Mouse (Mus musculus): ENCODE results near the gene Inpp4b.

Gene Inpp4b

GRCm38 (mm10) chr8:81578951-81579350 lies 236.6 kb downstream of the Inpp4b start:
- DNase-seq (ENCODE audit: low spot score) = no peak

DNA sequence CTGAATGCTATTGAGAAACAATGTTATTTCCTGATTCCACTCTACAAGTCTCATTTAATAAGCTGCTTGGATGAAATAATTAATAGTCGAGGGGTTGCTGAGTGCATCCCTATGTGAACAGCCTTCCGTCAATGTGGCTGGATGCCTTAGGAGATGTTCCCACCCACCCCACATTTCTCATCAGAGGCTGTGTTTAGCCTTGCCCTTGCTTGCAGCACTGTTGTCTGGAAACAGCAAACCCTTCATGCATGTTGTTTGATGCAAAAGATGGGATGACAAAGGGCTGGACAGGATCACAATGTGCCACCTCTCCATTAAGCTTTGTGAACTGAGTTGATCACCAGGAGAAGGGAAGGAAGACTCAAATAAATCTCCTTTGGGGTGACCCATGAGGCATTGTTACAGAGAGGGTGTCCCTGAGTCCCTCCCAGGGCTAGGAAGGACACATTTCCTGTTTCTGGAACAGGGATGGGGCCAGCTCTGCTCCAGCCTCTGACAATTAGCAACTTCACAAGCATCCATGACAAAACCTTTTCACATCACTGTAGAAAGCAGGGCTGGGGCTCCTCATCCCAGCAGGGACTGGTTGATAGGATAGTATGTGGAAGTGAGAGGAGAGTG lies 239.6 kb downstream of the Inpp4b start:
- no peak for DNase-seq (ENCODE audit: low spot score)

DNA sequence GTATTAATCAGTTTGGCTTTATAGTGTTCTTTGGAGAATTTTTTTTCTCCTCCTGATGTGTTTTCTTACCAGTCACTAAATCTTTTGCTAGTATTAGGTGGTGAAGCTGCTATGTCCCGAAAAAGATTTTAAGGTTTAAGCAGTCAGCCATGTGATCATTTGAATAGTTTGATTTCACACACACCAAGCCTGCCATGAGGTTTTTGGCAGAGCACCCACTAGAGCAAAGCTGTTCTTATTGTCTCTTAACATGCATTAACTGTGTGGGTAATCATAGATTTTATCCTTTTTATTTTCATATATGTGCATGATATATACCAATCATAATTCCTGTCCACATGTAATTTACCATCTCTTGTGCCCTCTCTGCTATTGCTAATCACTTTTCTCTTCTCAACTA lies 240.6 kb downstream of the Inpp4b start:
- no peak for DNase-seq (ENCODE audit: low spot score)

- DNase-seq (ENCODE audit: low spot score) = no peak
Measured at GRCm38 (mm10) chr8:81586783-81587182, 244.4 kb downstream of the Inpp4b start.

DNA sequence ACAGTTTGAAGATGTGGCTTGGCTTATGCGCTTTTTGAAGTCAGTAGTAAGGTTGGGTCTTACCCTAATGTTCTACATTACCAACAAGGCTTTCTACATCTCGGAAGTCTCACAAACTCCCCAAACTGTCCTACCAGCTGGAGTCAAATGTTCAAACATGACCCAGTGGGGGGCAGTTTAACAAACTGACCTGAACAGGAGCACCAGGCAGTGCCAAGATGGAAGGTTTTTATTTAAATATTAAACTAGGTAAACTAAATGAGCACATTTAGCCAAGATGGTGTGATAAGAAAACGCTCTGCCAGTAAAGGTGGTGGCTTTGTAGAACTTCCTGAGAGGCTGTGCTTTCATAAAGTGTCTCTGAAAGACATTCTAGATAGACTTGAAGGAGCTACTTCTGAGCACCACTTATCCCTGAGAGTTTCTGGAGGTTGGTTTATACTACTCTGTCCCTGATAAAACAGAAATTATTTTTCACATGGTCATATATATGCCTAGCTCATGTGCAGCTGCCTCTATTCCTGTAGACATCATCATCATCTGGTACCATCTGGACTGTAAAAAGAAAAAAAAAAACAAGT lies 251.9 kb downstream of the Inpp4b start:
- no peak for DNase-seq (ENCODE audit: low spot score)

GRCm38 (mm10) chr8:81599209-81599608 lies 256.9 kb downstream of the Inpp4b start:
- no peak for DNase-seq (ENCODE audit: low spot score)

- DNase-seq (ENCODE audit: low spot score) = no peak
Measured at GRCm38 (mm10) chr8:81601136-81601535, 258.8 kb downstream of the Inpp4b start.

DNA sequence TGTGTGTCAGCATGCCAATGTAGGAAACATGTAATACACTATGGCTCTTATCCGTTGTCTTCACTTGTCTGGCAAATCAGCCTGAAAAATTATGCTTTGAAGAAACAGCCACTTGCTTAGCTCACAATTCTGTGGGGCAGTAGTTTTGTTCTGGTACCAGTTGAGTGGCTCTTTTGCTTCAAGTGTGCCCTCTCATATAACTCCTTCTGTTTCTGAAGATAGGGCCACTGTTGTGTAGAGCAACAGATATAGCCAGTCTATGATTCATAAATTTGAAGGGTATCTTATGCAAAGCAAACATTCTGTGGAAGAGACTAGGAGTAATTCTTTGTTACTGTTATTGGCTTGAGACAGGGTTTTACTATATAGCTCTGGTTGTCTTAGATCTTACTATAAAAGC lies 265.7 kb downstream of the Inpp4b start:
- DNase-seq (ENCODE audit: low spot score) = no peak

GRCm38 (mm10) chr8:81609064-81609463 lies 266.7 kb downstream of the Inpp4b start:
- DNase-seq (ENCODE audit: low spot score) = no peak

- DNase-seq (ENCODE audit: low spot score) = no peak
Measured at GRCm38 (mm10) chr8:81612611-81613010, 270.3 kb downstream of the Inpp4b start.

DNA sequence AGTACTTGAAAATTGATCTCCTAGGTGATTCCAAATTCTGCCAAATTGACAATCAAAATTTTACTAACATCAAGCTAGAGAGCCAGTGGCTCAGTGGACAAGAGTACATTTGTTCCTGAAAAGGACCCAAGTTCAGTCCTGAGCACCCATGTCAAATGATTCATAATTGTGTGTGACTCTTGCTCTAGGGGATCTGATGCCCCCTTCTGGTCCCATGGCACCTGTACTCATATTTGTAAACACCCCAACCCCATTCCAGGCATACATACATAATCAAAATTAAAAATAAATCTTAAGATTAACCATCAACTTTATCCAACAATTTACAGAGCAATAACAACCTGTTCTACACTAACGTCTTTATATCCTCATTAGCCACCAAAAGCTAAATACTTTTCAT lies 271.8 kb downstream of the Inpp4b start:
- no peak for DNase-seq (ENCODE audit: low spot score)

DNA sequence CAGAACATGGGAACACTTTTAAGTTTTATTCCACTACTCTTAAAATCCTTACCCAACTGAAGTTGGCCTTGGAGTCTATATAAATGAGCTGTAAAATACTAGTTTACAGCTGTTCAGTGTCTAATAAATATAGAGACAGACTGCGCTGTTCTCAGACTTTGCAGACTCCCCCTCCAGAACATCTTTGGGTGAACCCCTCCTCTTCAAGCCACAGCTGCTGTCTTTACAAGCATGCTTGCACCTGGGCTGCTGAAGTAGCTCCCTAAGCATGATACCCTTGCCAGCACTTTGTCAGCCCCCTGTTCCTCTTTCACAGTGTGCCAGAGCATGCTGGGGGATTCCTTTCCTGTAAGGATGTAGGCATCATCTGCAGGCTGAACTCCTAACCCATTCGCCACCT lies 272.2 kb downstream of the Inpp4b start:
- no peak for DNase-seq (ENCODE audit: low spot score)

GRCm38 (mm10) chr8:81615552-81615951 lies 273.2 kb downstream of the Inpp4b start:
- DNase-seq (ENCODE audit: low spot score) = no peak

GRCm38 (mm10) chr8:81618918-81619317 lies 276.6 kb downstream of the Inpp4b start:
- no peak for DNase-seq (ENCODE audit: low spot score)

DNA sequence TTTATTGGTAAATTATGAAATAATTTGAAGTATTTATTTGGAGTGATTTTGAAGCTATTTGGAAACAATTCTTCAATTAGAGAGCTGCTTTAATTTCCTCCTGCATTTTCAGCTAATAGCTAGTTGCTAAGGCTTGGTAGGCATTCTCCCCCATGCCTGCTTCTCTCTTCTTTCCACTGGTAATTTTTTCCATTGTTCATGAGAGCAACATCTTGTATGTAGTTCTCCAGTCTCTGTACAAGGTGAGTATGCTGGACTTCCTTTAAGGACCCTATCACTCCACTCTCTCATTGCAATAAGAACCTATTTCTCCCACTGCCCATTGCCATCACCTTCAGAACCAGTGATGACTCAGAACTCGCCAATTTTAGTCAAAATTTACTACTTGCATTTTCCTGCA lies 292.7 kb downstream of the Inpp4b start:
- DNase-seq (ENCODE audit: low spot score) = no peak

DNA sequence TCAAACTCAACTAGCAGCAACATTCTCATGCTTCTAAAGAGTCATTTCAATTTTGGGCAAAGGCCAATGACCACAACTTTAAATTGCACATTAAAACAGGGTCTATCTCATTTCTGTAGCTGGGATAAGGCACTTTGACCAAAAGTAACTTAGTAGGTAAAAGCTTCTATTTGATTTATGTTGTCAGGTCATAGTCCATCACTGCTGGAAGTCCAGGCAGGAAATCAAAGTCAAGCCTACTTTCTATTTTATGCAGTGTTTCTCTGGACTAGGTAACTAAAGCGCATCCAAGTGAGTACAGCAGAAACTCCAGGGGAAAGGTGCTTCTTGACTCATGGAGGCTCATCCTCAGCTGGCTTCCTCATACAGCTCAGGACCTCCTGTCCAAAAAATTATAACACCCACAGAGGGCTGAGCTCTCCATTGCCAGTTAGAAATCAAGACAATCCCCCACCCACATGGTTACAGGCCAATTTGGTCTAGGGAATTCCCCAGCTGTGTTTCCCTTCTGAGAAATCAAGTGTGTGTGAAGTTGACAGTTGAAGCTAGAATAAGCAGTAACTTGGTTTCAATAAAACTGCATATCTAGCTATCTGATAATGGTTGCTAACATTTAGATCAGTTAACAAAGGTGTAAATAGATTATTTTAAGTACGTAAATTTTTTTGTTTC lies 293.7 kb downstream of the Inpp4b start:
- no peak for DNase-seq (ENCODE audit: low spot score)

GRCm38 (mm10) chr8:81638478-81638877 lies 296.1 kb downstream of the Inpp4b start:
- DNase-seq (ENCODE audit: low spot score) = no peak

GRCm38 (mm10) chr8:81639820-81640219 lies 297.5 kb downstream of the Inpp4b start:
- no peak for DNase-seq (ENCODE audit: low spot score)

- DNase-seq (ENCODE audit: low spot score) = no peak
Measured at GRCm38 (mm10) chr8:81643030-81643429, 300.7 kb downstream of the Inpp4b start.

GRCm38 (mm10) chr8:81692167-81692566 lies 349.8 kb downstream of the Inpp4b start:
- no peak for DNase-seq (ENCODE audit: low spot score)

DNA sequence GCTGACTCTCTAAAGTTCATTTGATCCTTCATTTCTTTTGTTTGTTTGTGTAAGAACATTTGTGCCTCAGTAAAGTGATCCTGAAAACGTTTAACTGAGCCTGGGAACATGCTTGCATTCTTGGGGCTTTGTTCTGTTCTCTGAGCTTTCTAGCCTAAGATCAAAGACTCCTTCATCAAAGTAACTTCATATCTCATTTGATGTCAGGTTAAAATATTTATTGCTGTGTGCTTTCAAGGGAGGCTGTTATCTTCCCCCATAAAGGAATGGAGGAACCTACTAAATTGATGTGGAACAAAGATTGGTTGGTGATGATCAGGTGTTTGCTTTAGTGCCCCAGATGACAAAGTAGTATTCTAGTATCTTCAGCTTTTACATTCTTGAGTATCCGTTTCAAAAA lies 352.5 kb downstream of the Inpp4b start:
- DNase-seq (ENCODE audit: low spot score) = no peak

DNA sequence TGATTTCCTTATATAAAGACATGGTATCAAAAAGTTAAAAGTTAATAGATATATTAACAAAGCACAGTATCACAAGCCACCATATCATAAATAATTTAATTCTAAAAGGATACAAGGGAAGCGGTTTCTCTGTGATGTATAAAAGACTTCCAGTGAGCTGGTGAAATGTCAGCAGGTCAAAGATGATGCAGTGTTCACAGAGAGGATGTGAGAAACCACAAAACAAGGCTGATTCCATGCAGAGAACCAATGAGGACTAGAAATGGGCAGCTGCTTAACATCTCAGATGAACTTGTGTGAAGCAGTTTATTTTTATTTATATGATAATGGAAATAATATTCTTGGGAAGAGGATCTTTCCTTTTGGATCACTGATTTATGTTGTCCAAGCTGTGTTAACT lies 359.7 kb downstream of the Inpp4b start:
- DNase-seq (ENCODE audit: low spot score) = no peak

DNA sequence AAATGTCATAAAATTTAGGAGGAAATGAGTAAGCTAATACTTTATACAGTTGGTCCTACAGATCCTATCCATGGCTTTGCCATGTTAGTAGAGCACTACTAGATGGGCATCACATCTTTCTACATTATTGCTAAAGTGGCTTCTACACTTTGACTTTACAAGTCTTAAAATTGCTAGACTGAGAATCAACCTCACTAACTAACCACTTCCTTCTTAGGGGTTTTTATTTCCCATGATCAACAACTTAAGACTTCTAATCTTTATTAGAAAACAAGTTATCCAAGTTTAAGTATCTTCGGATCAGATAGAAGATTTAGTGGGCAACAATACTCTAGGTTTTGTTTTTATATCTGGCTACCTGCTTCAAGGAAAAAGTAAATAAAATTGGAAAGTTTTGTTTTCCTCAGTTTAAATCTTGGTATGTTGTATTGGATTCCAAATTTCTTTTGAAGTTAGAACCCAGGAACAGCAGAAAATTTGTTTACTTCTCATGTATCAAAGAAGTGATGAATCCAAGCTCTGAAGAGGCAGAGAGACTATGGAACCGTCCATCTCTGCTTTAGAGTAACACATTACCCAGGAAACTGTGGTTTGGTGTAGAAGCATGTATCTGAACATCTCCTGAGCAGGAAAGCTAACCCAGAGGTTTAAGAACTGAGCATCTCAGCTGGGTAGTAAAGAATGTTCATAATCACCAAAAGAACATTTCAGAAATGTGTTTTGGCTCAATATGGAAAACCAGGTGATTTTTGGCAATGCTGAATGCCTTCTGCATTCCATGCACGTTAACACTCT lies 361.4 kb downstream of the Inpp4b start:
- DNase-seq (ENCODE audit: low spot score) = no peak

Data from ovary, postnatal 10 days (tissue).